Mouse (Mus musculus) ES-E14 (cell line): ENCODE data around the gene Ppp1r11.

ENCODE experiments used
- CHD2 ChIP-seq: IDR thresholded peaks from 2 replicates; pipeline ENCODE4 v1.6.1; 2014; ENCODE audit warnings: mild to moderate bottlenecking, low read depth, low read length, inconsistent platforms
- HCFC1 ChIP-seq: IDR thresholded peaks from 2 replicates; pipeline ENCODE4 v1.6.1; 2012; ENCODE audit warnings: low read length, inconsistent platforms, borderline replicate concordance; ENCODE audit not compliant: insufficient read depth
- MAFK ChIP-seq: IDR thresholded peaks from 2 replicates; pipeline ENCODE4 v1.6.1; 2014; ENCODE audit warnings: mild to moderate bottlenecking, low read depth, low read length, inconsistent platforms; ENCODE audit not compliant: insufficient read depth
- ZC3H11A ChIP-seq: IDR thresholded peaks from 2 replicates; pipeline ENCODE4 v1.6.1; 2012; ENCODE audit warnings: low read depth, mild to moderate bottlenecking, inconsistent platforms, low read length, borderline replicate concordance
- ZNF384 ChIP-seq: IDR thresholded peaks from 2 replicates; pipeline ENCODE4 v1.6.1; 2012; ENCODE audit warnings: low read depth, low read length, inconsistent platforms

DNA sequence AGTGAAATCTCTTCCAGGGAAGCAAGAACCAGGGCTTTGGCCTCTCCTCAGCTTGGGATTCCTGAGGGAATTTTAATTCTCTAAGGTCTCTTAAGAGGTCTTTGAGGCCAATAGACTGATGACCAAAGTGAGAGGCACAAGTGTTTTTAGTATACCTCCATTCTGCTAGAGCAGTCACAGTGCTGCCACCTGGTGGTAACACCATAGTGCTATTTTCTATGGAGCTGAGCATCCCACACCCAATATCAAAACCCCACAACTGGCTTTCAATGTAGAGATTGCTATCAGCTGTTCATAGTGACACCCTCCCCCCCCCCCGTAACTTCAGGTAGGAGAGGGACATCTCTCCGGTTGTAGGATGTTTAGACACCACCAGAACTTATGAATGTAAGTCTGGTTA is 37.4 kb downstream of the Ppp1r11 start:
- no peak for TF ChIP-seq CHD2
- TF ChIP-seq MAFK: no peak
- no peak for TF ChIP-seq ZNF384
- no peak for TF ChIP-seq HCFC1
- TF ChIP-seq ZC3H11A: no peak
